Mouse (Mus musculus): Measurements from ENCODE around the gene Radil.

DNA sequence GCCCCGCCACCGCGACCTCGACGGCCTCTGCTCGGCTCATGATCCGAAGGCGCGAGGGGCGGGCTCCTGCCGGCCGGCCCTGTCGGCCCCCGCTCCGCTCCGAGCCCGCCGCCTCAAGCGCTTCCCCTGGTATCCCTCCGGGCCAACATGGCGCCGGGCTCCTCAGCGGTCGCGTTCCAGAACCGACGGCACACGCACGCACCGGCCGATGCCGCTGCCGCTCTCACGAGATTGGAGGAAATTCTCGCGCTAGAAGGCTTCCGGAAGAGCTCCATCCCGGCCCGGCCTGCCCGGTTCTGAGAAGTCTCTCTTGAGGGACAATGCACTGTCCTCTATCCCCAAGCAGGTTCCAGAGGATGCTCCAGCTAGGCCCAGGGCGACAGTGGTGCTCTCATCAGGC is 21.0 kb downstream of the Radil start, which contains the start of gene Papolb:
- no peak for TF ChIP-seq POLR2A (IDR thresholded peaks at IDR 0.05; ENCODE audit: low read depth, low read length)
- no peak for TF ChIP-seq CTCF (conservative IDR thresholded peaks at IDR 0.05; ENCODE audit: insufficient read depth, insufficient read length, low read depth, low read length)
